Mouse (Mus musculus) liver, adult 2 months (tissue): ENCODE measurements around the gene Prkca. TPM values are rescaled to one million over a fixed set of nuclear protein-coding genes. Genes with fewer than 3 reads are reported as not detected.

ENCODE experiments used
- DNase-seq: peaks from one replicate; pipeline ENCODE4 v3.0.0-alpha.2; 2011; ENCODE audit warnings: low read depth, low spot score; ENCODE audit errors: extremely low read depth
- H3K27ac ChIP-seq: fragments of 200-500 bp; replicated peaks from 2 replicates; pipeline ENCODE4 v1.5.1; 2012; ENCODE audit warnings: low read depth, mild to moderate bottlenecking, control low read depth, inconsistent platforms, low read length; ENCODE audit not compliant: insufficient read depth
- H3K27me3 ChIP-seq: fragments of 200-500 bp; 2 replicates; pipeline ENCODE4 v1.6.1; 2012; ENCODE audit warnings: mild to moderate bottlenecking, moderate library complexity, low read length, inconsistent platforms; ENCODE audit not compliant: control insufficient read depth, insufficient read depth
- H3K36me3 ChIP-seq: fragments of 200-500 bp; 2 replicates; pipeline ENCODE4 v1.6.1; 2012; ENCODE audit warnings: low read length, inconsistent platforms; ENCODE audit not compliant: control insufficient read depth, insufficient read depth
- H3K4me1 ChIP-seq: fragments of 200-500 bp; 2 replicates; pipeline ENCODE4 v1.6.1; 2011; ENCODE audit warnings: low read length; ENCODE audit not compliant: control insufficient read depth, insufficient read depth
- H3K4me3 ChIP-seq: fragments of 200-500 bp; 2 replicates; pipeline ENCODE4 v1.5.1; 2011; ENCODE audit warnings: low read depth, mild to moderate bottlenecking, control low read depth, low read length, moderate library complexity; ENCODE audit not compliant: insufficient read depth
- H3K79me2 ChIP-seq: fragments of 200-500 bp; 2 replicates; pipeline ENCODE4 v1.6.1; 2012; ENCODE audit warnings: inconsistent platforms, mild to moderate bottlenecking, low read length, moderate library complexity; ENCODE audit not compliant: control insufficient read depth, insufficient read depth
- H3K9ac ChIP-seq: fragments of 200-500 bp; 2 replicates; pipeline ENCODE4 v1.6.1; 2012; ENCODE audit warnings: low read depth, mild to moderate bottlenecking, control low read depth, inconsistent platforms, low read length
- CTCF ChIP-seq: fragments of 200-500 bp; IDR thresholded peaks from 2 replicates; pipeline ENCODE4 v1.5.1; 2011; ENCODE audit warnings: low read depth, low read length, control low read depth
- POLR2A ChIP-seq: fragments of 200-500 bp; IDR thresholded peaks from 2 replicates; pipeline ENCODE4 v1.6.1; 2011; ENCODE audit warnings: low read length, control low read depth; ENCODE audit not compliant: insufficient read depth; ENCODE audit errors: extremely low read depth
- WGBS: fragments of 180-500 bp; shearing (Covaris S2); methylation state at CpG from one replicate; pipeline ENCODE4 v1.1.7; 2018; 5-methylcytosine and 5-hydroxymethylcytosine counted together
- polyA plus RNA-seq: library from polyadenylated mRNA; depleted of rRNA; stranded (reverse); fragments of >200 nt; gene quantifications from 2 replicates; pipeline ENCODE4 v1.2.3, GENCODE M21; 2012
- total RNA-seq: library from RNA; depleted of rRNA; stranded (reverse); fragments of >200 nt; gene quantifications from 2 replicates; pipeline ENCODE4 v1.2.3, GENCODE M21; 2014

The Prkca gene
- total and polyA plus RNA-seq, 2 experiments = 2.8 to 4.3 TPM

DNA sequence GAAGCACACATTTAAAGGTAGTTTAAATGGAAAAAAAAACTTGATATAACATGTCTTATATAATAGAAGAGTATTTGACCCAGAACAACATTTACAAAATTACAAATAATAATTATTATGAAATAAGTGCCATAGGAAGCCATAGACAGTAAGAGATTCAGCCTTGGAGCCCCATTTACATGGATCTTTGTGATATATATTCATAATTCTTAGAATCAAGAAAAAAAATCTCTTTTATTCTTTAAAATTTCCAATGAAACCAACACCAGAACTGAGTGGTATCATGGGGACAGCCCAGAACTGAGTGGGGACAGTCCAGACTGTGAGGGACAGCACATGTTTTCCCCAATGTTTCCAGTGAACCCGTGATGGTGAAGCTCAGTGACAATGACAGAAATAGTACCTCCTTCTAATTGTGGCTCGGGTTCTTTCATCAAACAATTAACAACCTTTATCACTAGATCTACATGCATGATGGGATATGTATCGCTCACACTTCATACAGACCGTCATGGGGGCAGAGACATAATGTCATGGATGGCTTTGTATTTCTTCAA lies 144.2 kb downstream of the Prkca start:
- Histone ChIP-seq H3K27me3 (no peaks in the 10 kb centered on the region), H3K9ac (no peak overlapping the region), H3K27ac (no peak overlapping the region), H3K4me1 (peaks cover 16% of the 10 kb centered on the region), H3K4me3 (no peak overlapping the region), H3K36me3 (no peaks in the 10 kb centered on the region), H3K79me2 (no peaks in the 10 kb centered on the region)
- 93% methylated on average over 4 of the region's 4 CpGs for WGBS
- no peak for TF ChIP-seq POLR2A
- TF ChIP-seq CTCF = no peak
- DNase-seq = no peak

DNA sequence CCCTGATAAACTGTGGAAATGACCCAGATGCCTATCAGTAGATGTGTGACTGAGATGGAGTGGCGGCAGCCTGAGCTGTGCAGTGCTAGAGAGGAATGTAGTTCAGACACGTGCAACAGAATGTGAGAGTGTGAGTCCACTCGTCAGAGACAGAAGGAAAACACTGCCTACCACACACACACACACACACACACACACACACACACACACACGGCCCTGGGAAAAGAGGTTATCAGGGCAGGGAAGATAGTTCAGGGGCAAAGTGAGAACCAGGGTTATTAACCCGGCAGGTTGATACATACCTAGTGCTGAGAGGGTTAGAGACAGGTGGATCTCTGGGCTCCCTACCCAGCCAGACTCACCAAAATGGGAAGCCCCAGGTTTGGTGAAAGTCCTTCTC lies 145.1 kb downstream of the Prkca start:
- peak; percentile 59 for DNase-seq
- TF ChIP-seq CTCF = no peak
- TF ChIP-seq POLR2A = no peak
- no peak overlapping the region for H3K27ac ChIP-seq

DNA sequence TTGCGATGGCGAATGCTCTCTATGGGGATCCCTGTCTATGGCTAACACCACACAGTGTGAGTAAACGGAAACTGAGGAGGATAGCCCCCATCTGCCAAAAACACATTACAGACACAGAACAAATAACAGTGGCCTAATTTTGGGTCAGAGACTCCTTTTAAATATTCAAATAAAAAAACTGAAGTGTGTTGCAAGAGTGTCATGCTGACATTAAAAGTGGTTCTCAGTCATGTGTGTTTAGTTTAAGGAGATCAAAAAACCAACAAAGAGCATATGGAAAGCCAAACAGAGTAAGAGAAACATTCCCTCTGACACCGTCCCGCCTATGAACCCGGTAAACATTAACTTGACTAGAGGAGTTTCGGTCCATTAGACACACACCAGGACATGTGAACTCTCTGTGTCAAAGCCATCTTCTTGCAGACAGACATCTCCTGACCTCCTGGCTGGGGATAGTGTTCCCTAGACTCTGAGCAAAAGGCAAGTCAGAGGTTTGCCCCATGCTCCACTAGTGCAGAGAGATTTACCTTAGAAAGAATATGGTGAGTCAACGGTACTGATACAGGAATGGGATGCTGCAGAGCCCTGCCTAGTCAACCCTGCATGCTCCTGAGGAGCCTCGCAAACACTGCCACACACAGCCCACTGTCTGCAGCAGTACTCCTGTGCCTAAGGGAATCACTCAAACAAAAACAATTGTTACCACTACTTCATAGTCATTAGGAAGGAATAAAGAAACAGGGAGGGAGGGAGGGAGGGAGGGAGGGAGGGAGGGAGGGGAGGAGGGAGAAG lies 146.1 kb downstream of the Prkca start:
- peak; percentile 94 for DNase-seq
- H3K27me3 ChIP-seq = no peaks in the 10 kb centered on the region
- peak overlapping the region; percentile 58 for H3K27ac ChIP-seq
- H3K36me3 ChIP-seq = no peaks in the 10 kb centered on the region
- 24% methylated on average over 9 of the region's 9 CpGs for whole genome bisulfite sequencing
- TF ChIP-seq POLR2A (no peak), CTCF (no peak)
- H3K4me3 ChIP-seq = no peak overlapping the region
- no peak overlapping the region for H3K9ac ChIP-seq
- H3K4me1 ChIP-seq = peaks cover 16% of the 10 kb centered on the region
- H3K79me2 ChIP-seq = no peaks in the 10 kb centered on the region

More for the DNA sequence above, 145.1 kb downstream of the Prkca start:
- Histone ChIP-seq H3K4me3 (no peak overlapping the region), H3K36me3 (no peaks in the 10 kb centered on the region), H3K4me1 (peaks cover 16% of the 10 kb centered on the region), H3K79me2 (no peaks in the 10 kb centered on the region), H3K27me3 (no peaks in the 10 kb centered on the region), H3K9ac (no peak overlapping the region)
- 26% methylated on average over 5 of the region's 5 CpGs for WGBS

DNA sequence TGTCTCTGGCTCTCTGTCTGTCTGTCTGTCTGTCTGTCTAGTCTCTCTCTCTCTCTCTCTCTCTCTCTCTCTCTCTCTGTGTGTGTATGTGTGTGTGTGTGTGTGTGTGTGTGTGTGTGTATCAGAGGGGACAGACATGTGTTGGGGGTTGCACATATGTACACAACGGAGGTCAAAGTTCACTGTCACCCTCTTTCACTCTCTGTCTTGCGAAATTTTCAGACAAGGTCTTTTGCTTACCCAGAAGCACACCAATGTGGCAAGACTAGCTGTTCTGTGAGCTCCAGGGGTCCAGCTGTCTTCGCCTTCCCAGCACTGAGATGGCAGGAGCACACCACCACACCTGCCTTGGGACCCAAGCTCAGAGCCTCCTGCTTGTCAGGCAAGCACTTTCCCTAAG lies 146.9 kb downstream of the Prkca start:
- no peaks in the 10 kb centered on the region for H3K36me3 ChIP-seq
- H3K4me1 ChIP-seq = peaks cover 16% of the 10 kb centered on the region
- peak overlapping the region; percentile 58 for H3K27ac ChIP-seq
- H3K9ac ChIP-seq = no peak overlapping the region
- WGBS = 26% methylated on average over 3 of the region's 3 CpGs
- no peaks in the 10 kb centered on the region for H3K27me3 ChIP-seq
- H3K79me2 ChIP-seq = no peaks in the 10 kb centered on the region
- H3K4me3 ChIP-seq = no peak overlapping the region
- no peak for TF ChIP-seq POLR2A
- TF ChIP-seq CTCF = no peak
- peak; percentile 84 for DNase-seq

DNA sequence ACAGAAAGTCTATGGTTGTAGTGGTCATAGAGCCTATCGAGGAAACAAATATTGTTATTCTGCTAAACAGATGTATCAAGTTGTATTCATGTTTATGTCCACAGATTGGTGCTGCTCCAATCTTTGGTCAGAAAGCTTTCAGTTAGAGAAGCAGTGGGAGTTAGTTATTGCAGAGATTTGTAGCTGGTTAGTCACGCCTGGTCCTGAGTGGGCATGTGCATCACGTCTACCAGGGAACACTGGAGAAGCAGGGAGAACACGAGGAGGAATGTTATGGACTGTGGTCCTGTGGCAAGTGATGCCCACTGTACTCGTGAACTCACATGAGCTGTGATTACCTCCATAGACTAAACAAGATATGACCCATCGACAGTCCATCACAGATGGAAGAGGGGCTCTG lies 153.4 kb downstream of the Prkca start:
- H3K27ac ChIP-seq = no peak overlapping the region
- no peak for TF ChIP-seq CTCF
- TF ChIP-seq POLR2A = no peak
- 94% methylated on average over 6 of the region's 6 CpGs for WGBS
- no peaks in the 10 kb centered on the region for H3K36me3 ChIP-seq
- H3K4me3 ChIP-seq = no peak overlapping the region
- no peaks in the 10 kb centered on the region for H3K27me3 ChIP-seq
- H3K79me2 ChIP-seq = no peaks in the 10 kb centered on the region
- no peak for DNase-seq
- H3K9ac ChIP-seq = no peak overlapping the region
- no peaks in the 10 kb centered on the region for H3K4me1 ChIP-seq

DNA sequence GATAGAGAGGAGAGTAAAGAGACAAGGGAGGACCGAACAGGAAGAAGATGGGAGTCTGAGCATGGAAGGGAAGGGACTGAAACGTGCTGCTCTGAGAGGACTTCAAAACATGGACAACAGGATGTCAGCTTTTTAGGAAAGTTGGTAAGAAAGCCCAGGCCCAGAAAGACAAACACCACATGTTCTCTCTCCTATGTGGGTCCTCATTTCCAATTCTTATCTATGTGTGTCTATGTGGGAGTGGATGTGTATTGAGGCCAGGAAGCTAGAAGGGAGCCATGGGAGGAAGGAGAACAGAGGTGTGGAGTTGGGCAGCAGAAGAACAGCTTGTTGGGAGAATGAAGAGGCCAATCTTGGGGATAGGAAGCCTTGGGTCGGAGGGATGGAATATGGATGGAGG lies 154.4 kb downstream of the Prkca start:
- no peak for TF ChIP-seq POLR2A
- 85% methylated on average over 3 of the region's 3 CpGs for WGBS

More for the DNA sequence above, 154.4 kb downstream of the Prkca start:
- Histone ChIP-seq H3K36me3 (no peaks in the 10 kb centered on the region), H3K27ac (no peak overlapping the region), H3K79me2 (no peaks in the 10 kb centered on the region), H3K4me1 (no peaks in the 10 kb centered on the region), H3K4me3 (no peak overlapping the region), H3K9ac (no peak overlapping the region), H3K27me3 (no peaks in the 10 kb centered on the region)
- DNase-seq = no peak
